Mouse (Mus musculus) C2C12 (cell line): ENCODE results near the gene Crtc2. TPM values are rescaled to one million over a fixed set of nuclear protein-coding genes. Genes with fewer than 3 reads are reported as not detected.
"Not testable (repeated sequence)": the region's sequence is repeated elsewhere in the genome, so short reads cannot be mapped to it uniquely, and the experiment has no call there.

Source experiments
- H3K27me3 ChIP-seq: one replicate; pipeline ENCODE4 v1.6.1; 2011; ENCODE audit not compliant: control insufficient read depth, insufficient read depth, insufficient read length
- H3K36me3 ChIP-seq: one replicate; pipeline ENCODE4 v1.6.1; 2011; ENCODE audit not compliant: control insufficient read depth, insufficient read depth
- H3K4me3 ChIP-seq: one replicate; pipeline ENCODE4 v1.5.1; 2011; ENCODE audit warnings: mild to moderate bottlenecking, control low read depth; ENCODE audit not compliant: poor library complexity, insufficient read depth, severe bottlenecking
- H3K79me2 ChIP-seq: one replicate; pipeline ENCODE4 v1.6.1; 2011; ENCODE audit not compliant: control insufficient read depth, insufficient read depth
- H3K79me3 ChIP-seq: one replicate; pipeline ENCODE4 v1.6.1; 2011; ENCODE audit warnings: low read depth, control low read depth
- H3ac ChIP-seq: one replicate; pipeline ENCODE3; 2011; ENCODE audit warnings: low read depth; ENCODE audit not compliant: control insufficient read depth, insufficient read length
- CEBPB ChIP-seq: IDR thresholded peaks from one replicate; pipeline ENCODE4 v1.6.1; 2011; ENCODE audit warnings: low read depth, mild to moderate bottlenecking, control low read depth, moderate library complexity
- CTCF ChIP-seq: IDR thresholded peaks from one replicate; pipeline ENCODE4 v1.5.1; 2011; ENCODE audit not compliant: control insufficient read depth, insufficient read depth, insufficient read length
- FOSL1 ChIP-seq: IDR thresholded peaks from one replicate; pipeline ENCODE4 v1.8.0; 2011; ENCODE audit warnings: mild to moderate bottlenecking, low read length; ENCODE audit not compliant: poor library complexity, insufficient read depth, severe bottlenecking
- MAX ChIP-seq: IDR thresholded peaks from one replicate; pipeline ENCODE4 v1.6.1; 2011; ENCODE audit warnings: mild to moderate bottlenecking, control low read depth
- MYOD1 ChIP-seq: IDR thresholded peaks from one replicate; pipeline ENCODE4 v1.6.1; 2011; ENCODE audit warnings: low read depth; ENCODE audit not compliant: control insufficient read depth, insufficient read length
- MYOG ChIP-seq: IDR thresholded peaks from one replicate; pipeline ENCODE4 v1.6.1; 2011; ENCODE audit not compliant: control insufficient read depth, insufficient read length; ENCODE audit errors: extremely low read depth
- USF1 ChIP-seq: IDR thresholded peaks from one replicate; pipeline ENCODE4 v1.6.1; 2011; ENCODE audit warnings: low read depth, mild to moderate bottlenecking, control low read depth, moderate library complexity
- polyA plus RNA-seq: library from polyadenylated mRNA; unstranded; fragments of >200 nt; fragmentation: generic; extraction: Trizol; gene quantifications from one replicate; pipeline ENCODE4 v1.2.1, GENCODE M21; 2012; ENCODE audit warnings: missing spikeins

The Crtc2 gene
- polyA plus RNA-seq, 1 experiment, result 25.7 TPM

- H3ac ChIP-seq, result peak overlapping the region; percentile 57
- no peaks in the 10 kb centered on the region for H3K79me3 ChIP-seq
- TF ChIP-seq MYOG (no peak), USF1 (no peak), CTCF (no peak), FOSL1 (no peak), MYOD1 (no peak), CEBPB (no peak), MAX (no peak)
- H3K79me2 ChIP-seq, result peaks cover 14% of the 10 kb centered on the region
- H3K36me3 ChIP-seq, result peaks cover 13% of the 10 kb centered on the region
- H3K4me3 ChIP-seq, result peak overlapping the region; percentile 85
- no peaks in the 10 kb centered on the region for H3K27me3 ChIP-seq
Observed at GRCm38 (mm10) chr3:90247630-90247959, 6.4 kb upstream of the Crtc2 start.

GRCm38 (mm10) chr3:90247960-90248745 is 5.8 kb upstream of the Crtc2 start, which contains the start of gene Slc39a1:
TSS of gene Slc39a1 (plus strand) at chr3:90248172.
- no peak for TF ChIP-seq CTCF
- TF ChIP-seq MAX, result peak; percentile 46
- H3K4me3 ChIP-seq, result peak within 1 kb of the TSS; percentile 85

GRCm38 (mm10) chr3:90248746-90249100 is 5.2 kb upstream of the Crtc2 start:
- Histone ChIP-seq H3K36me3 (peaks cover 13% of the 10 kb centered on the region), H3K27me3 (no peaks in the 10 kb centered on the region), H3K79me3 (no peaks in the 10 kb centered on the region), H3ac (peak overlapping the region; percentile 87), H3K79me2 (peaks cover 14% of the 10 kb centered on the region), H3K4me3 (peak overlapping the region; percentile 85)
- no peak for TF ChIP-seq MYOG
- TF ChIP-seq FOSL1, result no peak
- TF ChIP-seq MYOD1, result no peak
- TF ChIP-seq USF1, result no peak
- TF ChIP-seq CEBPB, result no peak
- no peak for TF ChIP-seq CTCF
- TF ChIP-seq MAX, result no peak

More at GRCm38 (mm10) chr3:90247960-90248745, 5.8 kb upstream of the Crtc2 start, which contains the start of gene Slc39a1:
- H3K79me2 ChIP-seq, result peaks cover 14% of the 10 kb centered on the region
- peak within 1 kb of the TSS; percentile 87 for H3ac ChIP-seq
- H3K27me3 ChIP-seq, result no peaks in the 10 kb centered on the region
- peaks cover 13% of the 10 kb centered on the region for H3K36me3 ChIP-seq
- no peaks in the 10 kb centered on the region for H3K79me3 ChIP-seq

- TF ChIP-seq FOSL1, result no peak
- no peak for TF ChIP-seq MYOG
- no peak for TF ChIP-seq CTCF
- TF ChIP-seq MAX, result no peak
- TF ChIP-seq CEBPB, result no peak
- TF ChIP-seq USF1, result no peak
- no peak for TF ChIP-seq MYOD1
- Histone ChIP-seq H3K36me3 (peaks cover 13% of the 10 kb centered on the region), H3K27me3 (no peaks in the 10 kb centered on the region), H3K79me3 (peaks cover 15% of the 10 kb centered on the region), H3K4me3 (no peak overlapping the region), H3ac (no peak overlapping the region), H3K79me2 (peaks cover 30% of the 10 kb centered on the region)
Observed at GRCm38 (mm10) chr3:90250791-90251190, 3.2 kb upstream of the Crtc2 start.

- H3K79me2 ChIP-seq, result peaks cover 40% of the 10 kb centered on the region
- H3K36me3 ChIP-seq, result peaks cover 22% of the 10 kb centered on the region
- not testable (repeated sequence) for H3K4me3 ChIP-seq, H3ac ChIP-seq, H3K27me3 ChIP-seq
- H3K79me3 ChIP-seq, result peaks cover 24% of the 10 kb centered on the region
Observed at GRCm38 (mm10) chr3:90251731-90252226, 2.2 kb upstream of the Crtc2 start.

GRCm38 (mm10) chr3:90252659-90253058 is 1.3 kb upstream of the Crtc2 start:
- Histone ChIP-seq H3K79me2 (peaks cover 49% of the 10 kb centered on the region), H3K36me3 (peaks cover 27% of the 10 kb centered on the region), H3K79me3 (peaks cover 30% of the 10 kb centered on the region)
- H3K27me3 ChIP-seq, H3K4me3 ChIP-seq, H3ac ChIP-seq: not testable (repeated sequence)

GRCm38 (mm10) chr3:90253174-90253573 is 789 bp upstream of the Crtc2 start:
- H3K27me3 ChIP-seq, H3K4me3 ChIP-seq, H3ac ChIP-seq: not testable (repeated sequence)
- H3K79me3 ChIP-seq, result peaks cover 32% of the 10 kb centered on the region
- peaks cover 30% of the 10 kb centered on the region for H3K36me3 ChIP-seq
- H3K79me2 ChIP-seq, result peaks cover 53% of the 10 kb centered on the region
